Mouse (Mus musculus): ENCODE results near the gene Vmn2r80. TPM values are rescaled to one million over a fixed set of nuclear protein-coding genes. Genes with fewer than 3 reads are reported as not detected.

The Vmn2r80 gene
- polyA plus RNA-seq, 1 experiment from 2014 or later: not detected

Other genes starting within 250 kb of the Vmn2r80 start
- not detected in 2 replicates for gene Olfr1354, start 235.6 kb upstream of the Vmn2r80 start, polyA plus RNA-seq (2015; fragmentation: Nextera tagmentation; extraction: Ambion mirVana)
- not detected in 2 replicates for gene Olfr8, start 198.1 kb upstream of the Vmn2r80 start, polyA plus RNA-seq (2015; fragmentation: Nextera tagmentation; extraction: Ambion mirVana)
- gene Olfr1353, start 185.5 kb upstream of the Vmn2r80 start, polyA plus RNA-seq (2015; fragmentation: Nextera tagmentation; extraction: Ambion mirVana): not detected in 2 replicates
- gene Olfr1352, start 167.7 kb upstream of the Vmn2r80 start, polyA plus RNA-seq (2015; fragmentation: Nextera tagmentation; extraction: Ambion mirVana): not detected in 2 replicates
- 0.17 TPM in 1 of 2 replicates, not detected in the other for gene Olfr1351, start 136.3 kb upstream of the Vmn2r80 start, polyA plus RNA-seq (2015; fragmentation: Nextera tagmentation; extraction: Ambion mirVana)
- gene Olfr57, start 120.0 kb upstream of the Vmn2r80 start, polyA plus RNA-seq (2015; fragmentation: Nextera tagmentation; extraction: Ambion mirVana): 0.24 and 0.60 TPM in 2 replicates
- gene 2610008E11Rik, start 51.2 kb upstream of the Vmn2r80 start, polyA plus RNA-seq (2015; fragmentation: Nextera tagmentation; extraction: Ambion mirVana): 40.9 and 44.4 TPM in 2 replicates
- not detected in 2 replicates for gene Vmn2r81, start 98.9 kb downstream of the Vmn2r80 start, polyA plus RNA-seq (2015; fragmentation: Nextera tagmentation; extraction: Ambion mirVana)
- gene Vmn2r82, start 207.8 kb downstream of the Vmn2r80 start, polyA plus RNA-seq (2015; fragmentation: Nextera tagmentation; extraction: Ambion mirVana): not detected in 2 replicates

Data from neural tube, embryonic 15.5 days (tissue).